Mouse (Mus musculus) kidney, adult 2 months (tissue): ENCODE results near the gene Dnttip2. TPM values are rescaled to one million over a fixed set of nuclear protein-coding genes. Genes with fewer than 3 reads are reported as not detected.

Experiments used
- DNase-seq: peaks from one replicate; pipeline ENCODE4 v3.0.0; 2021
- H3K27ac ChIP-seq: fragments of 200-500 bp; 2 replicates; pipeline ENCODE4 v1.5.1; 2012; ENCODE audit warnings: low read depth, low read length, control low read depth, inconsistent platforms; ENCODE audit not compliant: insufficient read depth
- H3K27me3 ChIP-seq: fragments of 200-500 bp; replicated peaks from 2 replicates; pipeline ENCODE4 v1.6.1; 2012; ENCODE audit warnings: mild to moderate bottlenecking, moderate library complexity, low read length, inconsistent platforms; ENCODE audit not compliant: control insufficient read depth, insufficient read depth
- H3K36me3 ChIP-seq: fragments of 200-500 bp; 2 replicates; pipeline ENCODE4 v1.6.1; 2012; ENCODE audit warnings: mild to moderate bottlenecking, moderate library complexity, low read length, inconsistent platforms; ENCODE audit not compliant: control insufficient read depth, insufficient read depth
- H3K4me1 ChIP-seq: fragments of 200-500 bp; 2 replicates; pipeline ENCODE4 v1.6.1; 2011; ENCODE audit warnings: low read length; ENCODE audit not compliant: control insufficient read depth, insufficient read depth
- H3K4me3 ChIP-seq: fragments of 200-500 bp; 2 replicates; pipeline ENCODE4 v1.5.1; 2011; ENCODE audit warnings: mild to moderate bottlenecking, low read depth, low read length, control low read depth; ENCODE audit not compliant: insufficient read depth
- CTCF ChIP-seq: fragments of 200-500 bp; conservative IDR thresholded peaks from 2 replicates; pipeline ENCODE4 v1.5.1; 2011; ENCODE audit warnings: low read depth, mild to moderate bottlenecking, control low read depth, low read length, moderate library complexity, mixed read lengths; ENCODE audit not compliant: insufficient read depth, insufficient read length
- POLR2A ChIP-seq: fragments of 200-500 bp; IDR thresholded peaks from one replicate; pipeline ENCODE4 v1.6.1; 2011; ENCODE audit warnings: low read depth, low read length, control low read depth
- WGBS: fragments of 180-500 bp; shearing (Covaris S2); methylation state at CpG from one replicate; pipeline ENCODE4 v1.1.7; 2018; 5-methylcytosine and 5-hydroxymethylcytosine counted together
- polyA plus RNA-seq: library from polyadenylated mRNA; depleted of rRNA; stranded (reverse); fragments of >200 nt; gene quantifications from 2 replicates; pipeline ENCODE4 v1.2.3, GENCODE M21; 2012

The Dnttip2 gene
- polyA plus RNA-seq, 1 experiment = 7.9 TPM

GRCm38 (mm10) chr3:122312936-122313629 is 38.9 kb downstream of the Dnttip2 start:
- H3K4me1 ChIP-seq = no peaks in the 10 kb centered on the region
- H3K27me3 ChIP-seq = no peaks in the 10 kb centered on the region
- H3K36me3 ChIP-seq = no peaks in the 10 kb centered on the region
- no peak for DNase-seq
- no peak overlapping the region for H3K27ac ChIP-seq
- 54% methylated on average over 10 of the region's 10 CpGs for WGBS
- TF ChIP-seq CTCF = no peak
- no peak for TF ChIP-seq POLR2A
- H3K4me3 ChIP-seq = no peak overlapping the region

GRCm38 (mm10) chr3:122313936-122314335 is 39.7 kb downstream of the Dnttip2 start:
- H3K36me3 ChIP-seq = no peaks in the 10 kb centered on the region
- TF ChIP-seq CTCF (no peak), POLR2A (no peak)
- WGBS = 75% methylated on average over 7 of the region's 7 CpGs
- H3K27me3 ChIP-seq = no peaks in the 10 kb centered on the region
- no peak overlapping the region for H3K4me3 ChIP-seq
- H3K27ac ChIP-seq = no peak overlapping the region
- DNase-seq = no peak
- no peaks in the 10 kb centered on the region for H3K4me1 ChIP-seq

- H3K4me1 ChIP-seq = no peaks in the 10 kb centered on the region
- H3K36me3 ChIP-seq = no peaks in the 10 kb centered on the region
- no peak overlapping the region for H3K4me3 ChIP-seq
- peak overlapping the region; percentile 2; the same call in 1 of the 2 replicates for H3K27ac ChIP-seq
- no peaks in the 10 kb centered on the region for H3K27me3 ChIP-seq
- TF ChIP-seq CTCF (no peak), POLR2A (no peak)
- DNase-seq = no peak
- 30% methylated on average over 11 of the region's 11 CpGs for WGBS
These were observed 42.4 kb downstream of the Dnttip2 start for GRCm38 (mm10) chr3:122316621-122317020.

GRCm38 (mm10) chr3:122317339-122317738 is 43.2 kb downstream of the Dnttip2 start:
- WGBS = 93% methylated on average over 6 of the region's 6 CpGs
- Histone ChIP-seq H3K27ac (no peak overlapping the region), H3K4me3 (no peak overlapping the region), H3K36me3 (no peaks in the 10 kb centered on the region), H3K27me3 (no peaks in the 10 kb centered on the region), H3K4me1 (no peaks in the 10 kb centered on the region)
- no peak for DNase-seq
- no peak for TF ChIP-seq POLR2A
- TF ChIP-seq CTCF = no peak

GRCm38 (mm10) chr3:122322226-122322625 is 48.0 kb downstream of the Dnttip2 start:
- no peaks in the 10 kb centered on the region for H3K27me3 ChIP-seq
- H3K4me3 ChIP-seq = no peak overlapping the region
- no peaks in the 10 kb centered on the region for H3K4me1 ChIP-seq
- 50% methylated on average over 9 of the region's 9 CpGs for WGBS
- no peak for DNase-seq
- H3K27ac ChIP-seq = no peak overlapping the region
- TF ChIP-seq CTCF = no peak
- no peak for TF ChIP-seq POLR2A
- H3K36me3 ChIP-seq = no peaks in the 10 kb centered on the region

- Histone ChIP-seq H3K27ac (no peak overlapping the region; the same call in 1 of the 2 replicates), H3K36me3 (no peaks in the 10 kb centered on the region), H3K4me3 (no peak overlapping the region), H3K4me1 (no peaks in the 10 kb centered on the region), H3K27me3 (no peaks in the 10 kb centered on the region)
- DNase-seq = peak; percentile 57
- TF ChIP-seq CTCF (no peak), POLR2A (no peak)
- WGBS = 75% methylated on average over 6 of the region's 6 CpGs
These were observed 49.7 kb downstream of the Dnttip2 start for GRCm38 (mm10) chr3:122323841-122324240.

GRCm38 (mm10) chr3:122324528-122324927 is 50.3 kb downstream of the Dnttip2 start:
- Histone ChIP-seq H3K27ac (no peak overlapping the region), H3K4me3 (no peak overlapping the region), H3K4me1 (no peaks in the 10 kb centered on the region), H3K27me3 (no peaks in the 10 kb centered on the region), H3K36me3 (no peaks in the 10 kb centered on the region)
- 82% methylated on average over 3 of the region's 3 CpGs for WGBS
- no peak for TF ChIP-seq POLR2A
- no peak for TF ChIP-seq CTCF
- DNase-seq = peak; percentile 29
